Mouse (Mus musculus): ENCODE results near the gene Fmnl2. TPM values are rescaled to one million over a fixed set of nuclear protein-coding genes. Genes with fewer than 3 reads are reported as not detected.
A peak's percentile ranks its signal among the peaks of the same experiment; 100 is the strongest.

The Fmnl2 gene
- polyA plus RNA-seq, 1 experiment from 2014 or later: 11.2 TPM

GRCm38 (mm10) chr2:53000446-53000845 lies 142.8 kb downstream of the Fmnl2 start:
- H3K27me3 ChIP-seq (ENCODE audit: control insufficient read depth, insufficient read depth, low read length): no peaks in the 10 kb centered on the region
- WGBS: 92% methylated on average over 3 of the region's 3 CpGs
- ATAC-seq (ENCODE audit: insufficient number of reproducible peaks, low FRiP score, low TSS enrichment, low read depth) (no peak), DNase-seq (ENCODE audit: low spot score) (no peak)
- no peak overlapping the region; the same call in 1 of the 2 replicates for H3K4me2 ChIP-seq (ENCODE audit: low read depth, severe bottlenecking)
- H3K27ac ChIP-seq (replicated peaks; ENCODE audit: low read depth, low read length): no peak overlapping the region
- no peaks in the 10 kb centered on the region for H3K4me1 ChIP-seq (ENCODE audit: control insufficient read depth, insufficient read depth, low read length)
- no peaks in the 10 kb centered on the region for H3K9me3 ChIP-seq (ENCODE audit: control insufficient read depth, low read length)
- H3K4me3 ChIP-seq (ENCODE audit: low read depth, low read length): no peak overlapping the region
- H3K9ac ChIP-seq (ENCODE audit: low read length): no peak overlapping the region
- no peaks in the 10 kb centered on the region for H3K36me3 ChIP-seq (ENCODE audit: control insufficient read depth, insufficient read depth, low read length)

DNA sequence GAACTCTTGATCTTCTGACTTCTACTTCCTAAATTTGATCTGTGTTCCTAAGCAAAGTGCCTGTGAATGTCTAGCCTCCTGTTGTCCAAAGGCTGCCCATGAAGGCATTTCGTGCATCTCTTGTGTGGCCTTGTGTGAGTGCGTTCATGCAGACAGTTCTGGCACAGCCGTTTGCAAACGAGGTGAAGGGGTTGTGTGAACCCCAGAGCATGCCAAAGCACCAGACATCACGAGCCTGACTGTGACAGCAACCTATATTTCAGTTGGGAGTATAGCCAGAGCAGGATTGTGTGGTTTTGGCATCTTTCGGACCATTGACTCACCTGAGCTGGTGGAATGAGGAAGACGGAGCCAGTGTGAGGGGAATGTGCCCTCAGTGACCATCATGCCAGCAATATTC lies 148.5 kb downstream of the Fmnl2 start:
- ATAC-seq (ENCODE audit: insufficient number of reproducible peaks, low FRiP score, low TSS enrichment, low read depth) (no peak), DNase-seq (ENCODE audit: low spot score) (no peak)
- Histone ChIP-seq H3K4me3 (ENCODE audit: low read depth, low read length) (no peak overlapping the region), H3K9me3 (ENCODE audit: control insufficient read depth, low read length) (no peaks in the 10 kb centered on the region), H3K9ac (ENCODE audit: low read length) (no peak overlapping the region), H3K4me2 (ENCODE audit: low read depth, severe bottlenecking) (no peak overlapping the region), H3K36me3 (ENCODE audit: control insufficient read depth, insufficient read depth, low read length) (no peaks in the 10 kb centered on the region), H3K27ac (replicated peaks; ENCODE audit: low read depth, low read length) (no peak overlapping the region), H3K4me1 (ENCODE audit: control insufficient read depth, insufficient read depth, low read length) (no peaks in the 10 kb centered on the region), H3K27me3 (ENCODE audit: control insufficient read depth, insufficient read depth, low read length) (no peaks in the 10 kb centered on the region)
- whole genome bisulfite sequencing: 89% methylated on average over 7 of the region's 7 CpGs

GRCm38 (mm10) chr2:53007142-53007541 lies 149.5 kb downstream of the Fmnl2 start:
- Histone ChIP-seq H3K9ac (ENCODE audit: low read length) (no peak overlapping the region), H3K27me3 (ENCODE audit: control insufficient read depth, insufficient read depth, low read length) (no peaks in the 10 kb centered on the region), H3K27ac (replicated peaks; ENCODE audit: low read depth, low read length) (no peak overlapping the region), H3K36me3 (ENCODE audit: control insufficient read depth, insufficient read depth, low read length) (no peaks in the 10 kb centered on the region), H3K9me3 (ENCODE audit: control insufficient read depth, low read length) (no peaks in the 10 kb centered on the region), H3K4me3 (ENCODE audit: low read depth, low read length) (no peak overlapping the region), H3K4me1 (ENCODE audit: control insufficient read depth, insufficient read depth, low read length) (no peaks in the 10 kb centered on the region), H3K4me2 (ENCODE audit: low read depth, severe bottlenecking) (no peak overlapping the region)
- 23% methylated on average over 5 of the region's 5 CpGs for WGBS
- no peak for ATAC-seq (ENCODE audit: insufficient number of reproducible peaks, low FRiP score, low TSS enrichment, low read depth)
- DNase-seq (ENCODE audit: low spot score): peak; percentile 61

GRCm38 (mm10) chr2:53013051-53013450 lies 155.4 kb downstream of the Fmnl2 start:
- Histone ChIP-seq H3K9ac (ENCODE audit: low read length) (no peak overlapping the region), H3K4me2 (ENCODE audit: low read depth, severe bottlenecking) (no peak overlapping the region), H3K27ac (replicated peaks; ENCODE audit: low read depth, low read length) (no peak overlapping the region), H3K9me3 (ENCODE audit: control insufficient read depth, low read length) (no peaks in the 10 kb centered on the region), H3K4me3 (ENCODE audit: low read depth, low read length) (no peak overlapping the region), H3K36me3 (ENCODE audit: control insufficient read depth, insufficient read depth, low read length) (no peaks in the 10 kb centered on the region), H3K4me1 (ENCODE audit: control insufficient read depth, insufficient read depth, low read length) (peaks cover 3% of the 10 kb centered on the region; the same call in 1 of the 2 replicates), H3K27me3 (ENCODE audit: control insufficient read depth, insufficient read depth, low read length) (no peaks in the 10 kb centered on the region)
- DNase-seq (ENCODE audit: low spot score) (no peak), ATAC-seq (ENCODE audit: insufficient number of reproducible peaks, low FRiP score, low TSS enrichment, low read depth) (no peak)
- 57% methylated on average over 2 of the region's 2 CpGs for WGBS

GRCm38 (mm10) chr2:53014451-53014850 lies 156.8 kb downstream of the Fmnl2 start:
- Histone ChIP-seq H3K9ac (ENCODE audit: low read length) (no peak overlapping the region), H3K4me1 (ENCODE audit: control insufficient read depth, insufficient read depth, low read length) (peaks cover 3% of the 10 kb centered on the region; the same call in 1 of the 2 replicates), H3K4me3 (ENCODE audit: low read depth, low read length) (no peak overlapping the region), H3K27me3 (ENCODE audit: control insufficient read depth, insufficient read depth, low read length) (no peaks in the 10 kb centered on the region), H3K36me3 (ENCODE audit: control insufficient read depth, insufficient read depth, low read length) (no peaks in the 10 kb centered on the region), H3K9me3 (ENCODE audit: control insufficient read depth, low read length) (no peaks in the 10 kb centered on the region), H3K27ac (replicated peaks; ENCODE audit: low read depth, low read length) (no peak overlapping the region), H3K4me2 (ENCODE audit: low read depth, severe bottlenecking) (no peak overlapping the region)
- 81% methylated on average over 5 of the region's 5 CpGs for WGBS
- DNase-seq (ENCODE audit: low spot score) (no peak), ATAC-seq (ENCODE audit: insufficient number of reproducible peaks, low FRiP score, low TSS enrichment, low read depth) (no peak)

DNA sequence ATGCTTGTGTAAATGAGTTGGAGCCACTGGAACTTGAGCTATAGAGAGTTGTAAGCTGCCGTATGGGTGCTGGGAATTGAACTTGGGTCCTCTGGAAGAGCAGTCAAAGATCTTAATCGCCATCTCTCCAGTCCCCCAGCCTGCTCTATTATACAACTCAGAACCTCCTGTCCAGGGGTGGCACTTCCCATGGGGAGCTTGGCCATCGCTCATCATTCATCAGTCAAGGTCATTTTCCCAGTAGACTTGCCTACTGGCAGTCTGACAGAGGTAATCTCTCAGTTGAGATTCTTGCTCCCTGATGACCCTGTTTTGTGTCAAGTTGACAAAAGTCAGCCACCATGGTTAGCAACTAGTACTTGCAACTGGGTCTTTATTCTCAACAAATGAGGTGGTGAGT lies 165.3 kb downstream of the Fmnl2 start:
- Histone ChIP-seq H3K36me3 (ENCODE audit: control insufficient read depth, insufficient read depth, low read length) (no peaks in the 10 kb centered on the region), H3K9me3 (ENCODE audit: control insufficient read depth, low read length) (no peaks in the 10 kb centered on the region), H3K9ac (ENCODE audit: low read length) (no peak overlapping the region), H3K4me1 (ENCODE audit: control insufficient read depth, insufficient read depth, low read length) (no peaks in the 10 kb centered on the region), H3K4me3 (ENCODE audit: low read depth, low read length) (no peak overlapping the region), H3K27ac (replicated peaks; ENCODE audit: low read depth, low read length) (no peak overlapping the region), H3K27me3 (ENCODE audit: control insufficient read depth, insufficient read depth, low read length) (no peaks in the 10 kb centered on the region), H3K4me2 (ENCODE audit: low read depth, severe bottlenecking) (no peak overlapping the region)
- DNase-seq (ENCODE audit: low spot score) (no peak), ATAC-seq (ENCODE audit: insufficient number of reproducible peaks, low FRiP score, low TSS enrichment, low read depth) (no peak)
- 94% methylated on average over 3 of the region's 3 CpGs for WGBS

GRCm38 (mm10) chr2:53026056-53026769 lies 168.6 kb downstream of the Fmnl2 start:
- DNase-seq (ENCODE audit: low spot score): no peak
- WGBS: 88% methylated on average over 5 of the region's 5 CpGs
- no peak overlapping the region for H3K9ac ChIP-seq (ENCODE audit: low read length)
- no peak overlapping the region for H3K4me2 ChIP-seq (ENCODE audit: low read depth, severe bottlenecking)
- H3K36me3 ChIP-seq (ENCODE audit: control insufficient read depth, insufficient read depth, low read length): no peaks in the 10 kb centered on the region
- H3K9me3 ChIP-seq (ENCODE audit: control insufficient read depth, low read length): no peaks in the 10 kb centered on the region
- ATAC-seq (ENCODE audit: insufficient number of reproducible peaks, low FRiP score, low TSS enrichment, low read depth): no peak
- no peak overlapping the region for H3K27ac ChIP-seq (replicated peaks; ENCODE audit: low read depth, low read length)
- no peaks in the 10 kb centered on the region; the same call in 1 of the 2 replicates for H3K4me1 ChIP-seq (ENCODE audit: control insufficient read depth, insufficient read depth, low read length)
- H3K4me3 ChIP-seq (ENCODE audit: low read depth, low read length): no peak overlapping the region
- no peaks in the 10 kb centered on the region for H3K27me3 ChIP-seq (ENCODE audit: control insufficient read depth, insufficient read depth, low read length)

DNA sequence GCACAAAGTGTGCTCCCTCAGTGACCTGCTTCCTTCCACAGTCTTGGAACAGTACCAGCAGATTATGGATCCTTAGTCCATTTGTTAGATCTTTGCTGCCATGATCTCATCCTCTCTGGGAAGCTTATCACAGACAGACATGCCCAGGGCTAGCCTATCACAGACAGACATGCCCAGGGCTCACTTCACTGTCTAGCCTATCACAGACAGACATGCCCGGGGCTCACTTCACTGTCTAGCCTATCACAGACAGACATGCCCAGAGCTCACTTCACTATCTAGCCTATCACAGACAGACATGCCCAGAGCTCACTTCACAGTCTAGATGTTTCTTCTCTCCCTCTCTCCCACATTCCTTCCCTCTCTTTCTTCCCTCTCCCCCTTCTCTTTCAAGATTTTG lies 171.2 kb downstream of the Fmnl2 start:
- 86% methylated on average over 1 of the region's 1 CpGs for WGBS
- DNase-seq (ENCODE audit: low spot score) (no peak), ATAC-seq (ENCODE audit: insufficient number of reproducible peaks, low FRiP score, low TSS enrichment, low read depth) (no peak)
- Histone ChIP-seq H3K36me3 (ENCODE audit: control insufficient read depth, insufficient read depth, low read length) (no peaks in the 10 kb centered on the region), H3K4me1 (ENCODE audit: control insufficient read depth, insufficient read depth, low read length) (no peaks in the 10 kb centered on the region; the same call in 1 of the 2 replicates), H3K4me2 (ENCODE audit: low read depth, severe bottlenecking) (no peak overlapping the region), H3K27ac (replicated peaks; ENCODE audit: low read depth, low read length) (no peak overlapping the region), H3K27me3 (ENCODE audit: control insufficient read depth, insufficient read depth, low read length) (no peaks in the 10 kb centered on the region), H3K4me3 (ENCODE audit: low read depth, low read length) (no peak overlapping the region), H3K9me3 (ENCODE audit: control insufficient read depth, low read length) (no peaks in the 10 kb centered on the region), H3K9ac (ENCODE audit: low read length) (no peak overlapping the region)

All from limb, embryonic 11.5 days (tissue).